Mouse (Mus musculus) heart, postnatal 4 days (tissue): ENCODE measurements around the gene Kcnk7. TPM values are rescaled to one million over a fixed set of nuclear protein-coding genes. Genes with fewer than 3 reads are reported as not detected.

Experiments
- DNase-seq: peaks from one replicate; pipeline ENCODE4 v3.0.0; 2021
- microRNA-seq, 2 experiments: library from miRNA; unstranded; fragments of <30 nt; microRNA quantifications; one replicate each; pipeline ENCODE4 v1.2.0; 2021 to 2022
- total RNA-seq, 2 experiments: library from RNA; stranded (reverse); gene quantifications; 2 replicates each; pipeline ENCODE4 v1.2.3; 2021

Kcnk7 gene
- total RNA-seq, 2 experiments from 2014 or later: not detected

- no peak for DNase-seq
These were observed 52.3 kb downstream of the Kcnk7 start for GRCm38 (mm10) chr19:5756321-5756985.

Small RNAs within 50 kb of the gene (microRNA-seq; reads per million reads assigned to microRNA genes)
- 1.0 to 1.4 reads per million in 2 experiments for gene Mir6987

Other genes with a start within 250 kb of the Kcnk7 start
- gene Ccdc85b, start 246.5 kb upstream of the Kcnk7 start, total RNA-seq: 10 to 100 TPM; 13.5 to 13.9 TPM
- 100 to 1,000 TPM; 106 to 118 TPM for gene Fibp, start 243.8 kb upstream of the Kcnk7 start, total RNA-seq
- under 1 TPM; 0.24 to 0.50 TPM for gene Ctsw, start 235.9 kb upstream of the Kcnk7 start, total RNA-seq
- gene Efemp2, start 230.4 kb upstream of the Kcnk7 start, total RNA-seq: 10 to 100 TPM; 36.7 to 37.8 TPM
- gene Mus81, start 216.0 kb upstream of the Kcnk7 start, total RNA-seq: 10 to 100 TPM; 27.9 to 32.9 TPM
- gene Cfl1, start 213.9 kb upstream of the Kcnk7 start, total RNA-seq: 100 to 1,000 TPM; 719 to 727 TPM
- gene 1700020D05Rik, start 200.6 kb upstream of the Kcnk7 start, total RNA-seq: 1 to 10 TPM; 1.5 to 2.1 TPM
- gene Snx32, start 193.8 kb upstream of the Kcnk7 start, total RNA-seq: 1 to 10 TPM; 7.8 to 7.9 TPM
- gene Ovol1, start 143.7 kb upstream of the Kcnk7 start, total RNA-seq: not detected
- gene Ap5b1, start 136.3 kb upstream of the Kcnk7 start, total RNA-seq: 1 to 10 TPM; 3.8 to 4.6 TPM
- 10 to 100 TPM; 92.4 to 94.5 TPM for gene Rnaseh2c, start 102.5 kb upstream of the Kcnk7 start, total RNA-seq
- 10 to 100 TPM; 38.3 to 49.2 TPM for gene Kat5, start 94.1 kb upstream of the Kcnk7 start, total RNA-seq
- gene Rela, start 66.9 kb upstream of the Kcnk7 start, total RNA-seq: 10 to 100 TPM; 33.0 to 38.6 TPM
- 10 to 100 TPM; 40.2 to 42.2 TPM for gene Sipa1, start 40.7 kb upstream of the Kcnk7 start, total RNA-seq
- gene Map3k11, start 15.6 kb upstream of the Kcnk7 start, total RNA-seq: 10 to 100 TPM; 39.8 to 40.0 TPM
- 10 to 100 TPM; 42.5 to 42.7 TPM for gene Pcnx3, start 15.5 kb upstream of the Kcnk7 start, total RNA-seq
- gene Ehbp1l1, start 21.9 kb downstream of the Kcnk7 start, total RNA-seq: 100 to 1,000 TPM; 179 to 191 TPM
- gene Fam89b, start 25.3 kb downstream of the Kcnk7 start, total RNA-seq: 10 to 100 TPM; 48.3 to 49.0 TPM
- gene Ltbp3, start 36.5 kb downstream of the Kcnk7 start, total RNA-seq: 10 to 100 TPM; 78.7 to 79.6 TPM
- gene Scyl1, start 67.1 kb downstream of the Kcnk7 start, total RNA-seq: 10 to 100 TPM; 60.6 to 69.0 TPM
- gene Frmd8, start 170.9 kb downstream of the Kcnk7 start, total RNA-seq: 10 to 100 TPM; 18.6 to 20.9 TPM
- 1 to 10 TPM; 5.4 to 6.2 TPM for gene Slc25a45, start 173.4 kb downstream of the Kcnk7 start, total RNA-seq
- gene Tigd3, start 189.8 kb downstream of the Kcnk7 start, total RNA-seq: 1 to 10 TPM; 2.0 TPM
- gene Dpf2, start 208.6 kb downstream of the Kcnk7 start, total RNA-seq: 100 to 1,000 TPM; 111 to 119 TPM
- gene Cdc42ep2, start 220.4 kb downstream of the Kcnk7 start, total RNA-seq: 10 to 100 TPM; 14.2 to 14.7 TPM